Comparison of ENCODE assay signal across 26 mouse cellular contexts in genomic region chr17:80880325-80880724, GRCm38 (mm10).
DNase-seq lines count a peak whose midpoint lies in the region; ATAC-seq and TF ChIP-seq lines count a peak whose summit lies in the region.
"Had no signal": no experiment of that assay in that cellular context is flagged by ENCODE, and none has a peak within 500 bp of the region (broad histone marks: within the 10 kb centered on the region; RNA-seq: fewer than 3 reads in every experiment).

No protein-coding gene starts in this region.

- no peak overlapping the region for H3K4me2 ChIP-seq in embryonic facial prominence, embryonic 14.5 days (ENCODE audit: low read depth, low read length)
- no peak overlapping the region for H3K4me2 ChIP-seq in hindbrain, embryonic 14.5 days (replicated peaks)
- H3K4me2 ChIP-seq in intestine, postnatal 0 days (replicated peaks; ENCODE audit: low read depth), result no peak overlapping the region
- H3K4me2 ChIP-seq: embryonic facial prominence, embryonic 12.5 days; embryonic facial prominence, embryonic 15.5 days; forebrain, embryonic 13.5 days; forebrain, embryonic 15.5 days had no signal

- 45% methylated on average over 4 of the region's 4 CpGs for WGBS in embryonic facial prominence, embryonic 14.5 days
- WGBS in embryonic facial prominence, embryonic 10.5 days, result 81% methylated on average over 4 of the region's 4 CpGs
- 86% methylated on average over 4 of the region's 4 CpGs for WGBS in hindbrain, embryonic 14.5 days
- WGBS in intestine, postnatal 0 days, result 75% methylated on average over 4 of the region's 4 CpGs

- no peaks in the 10 kb centered on the region for H3K4me1 ChIP-seq in embryonic facial prominence, embryonic 14.5 days (ENCODE audit: control insufficient read depth, insufficient read depth, low read length)
- 0 out of 2 replicates have a peak, but pooled peaks cover 4% of the 10 kb centered on the region for H3K4me1 ChIP-seq in embryonic facial prominence, embryonic 10.5 days
- H3K4me1 ChIP-seq in embryonic fibroblast, embryonic 13.5 days (ENCODE audit: control insufficient read depth, insufficient read depth, low read length), result peaks cover 3% of the 10 kb centered on the region
- H3K4me1 ChIP-seq in hindbrain, embryonic 14.5 days (replicated peaks; ENCODE audit: control insufficient read depth, insufficient read depth, low read length), result no peaks in the 10 kb centered on the region
- H3K4me1 ChIP-seq in intestine, postnatal 0 days (replicated peaks; ENCODE audit: control insufficient read depth, insufficient read depth, low read length), result no peaks in the 10 kb centered on the region
- H3K4me1 ChIP-seq: embryonic facial prominence, embryonic 12.5 days had no signal

- H3K9me3 ChIP-seq in embryonic facial prominence, embryonic 14.5 days (ENCODE audit: control insufficient read depth, low read length), result no peaks in the 10 kb centered on the region
- H3K9me3 ChIP-seq in embryonic facial prominence, embryonic 10.5 days, result no peaks in the 10 kb centered on the region
- H3K9me3 ChIP-seq in hindbrain, embryonic 14.5 days (ENCODE audit: control insufficient read depth, low read length), result no peaks in the 10 kb centered on the region
- H3K9me3 ChIP-seq in intestine, postnatal 0 days (ENCODE audit: control insufficient read depth), result no peaks in the 10 kb centered on the region
- H3K9me3 ChIP-seq: embryonic facial prominence, embryonic 12.5 days; embryonic facial prominence, embryonic 15.5 days; forebrain, embryonic 13.5 days; forebrain, embryonic 15.5 days had no signal

- no peak for DNase-seq in embryonic facial prominence, embryonic 14.5 days (ENCODE audit: low spot score)
- DNase-seq in embryonic facial prominence, embryonic 10.5 days (ENCODE audit: low spot score), result no peak
- DNase-seq in hindbrain, embryonic 14.5 days (ENCODE audit: low spot score), result no peak
- DNase-seq: adrenal gland, adult 8-10 months; adrenal gland, postnatal 14 days; adrenal gland, postnatal 36 days; B cell, adult 2 months; cerebellum, adult 11-12 months; cerebellum, adult 2 months; cerebellum, adult 9-10 months; cerebellum, postnatal 10 days; cerebellum, postnatal 36 days; embryo, embryonic 11 days; forebrain, postnatal 0 days had no signal

- H3K27ac ChIP-seq in embryonic facial prominence, embryonic 14.5 days (replicated peaks; ENCODE audit: low read depth, low read length), result no peak overlapping the region
- no peak overlapping the region for H3K27ac ChIP-seq in embryonic facial prominence, embryonic 10.5 days (replicated peaks)
- H3K27ac ChIP-seq in embryonic fibroblast, embryonic 13.5 days (ENCODE audit: insufficient read depth, low read length), result peak overlapping the region; percentile 8; the same call in 1 of the 2 replicates
- no peak overlapping the region for H3K27ac ChIP-seq in hindbrain, embryonic 14.5 days
- H3K27ac ChIP-seq in intestine, postnatal 0 days (ENCODE audit: low read depth, low read length), result no peak overlapping the region
- H3K27ac ChIP-seq: embryonic facial prominence, embryonic 12.5 days; embryonic facial prominence, embryonic 15.5 days; forebrain, embryonic 13.5 days; forebrain, embryonic 15.5 days had no signal

- no peak for TF ChIP-seq POLR2A in embryonic fibroblast, embryonic 13.5 days (IDR thresholded peaks at IDR 0.05; ENCODE audit: low read depth, low read length)

- H3K9ac ChIP-seq in embryonic facial prominence, embryonic 14.5 days (ENCODE audit: low read depth, low read length), result peak overlapping the region; percentile 25
- no peak overlapping the region for H3K9ac ChIP-seq in hindbrain, embryonic 14.5 days
- no peak overlapping the region for H3K9ac ChIP-seq in intestine, postnatal 0 days (ENCODE audit: low read depth, low read length)
- H3K9ac ChIP-seq: embryonic facial prominence, embryonic 12.5 days; embryonic facial prominence, embryonic 15.5 days; forebrain, embryonic 13.5 days; forebrain, embryonic 15.5 days; forebrain, postnatal 0 days had no signal

- no peaks in the 10 kb centered on the region for H3K36me3 ChIP-seq in embryonic facial prominence, embryonic 14.5 days (ENCODE audit: control insufficient read depth, insufficient read depth, low read length)
- H3K36me3 ChIP-seq in embryonic facial prominence, embryonic 10.5 days (replicated peaks), result no peaks in the 10 kb centered on the region
- H3K36me3 ChIP-seq in hindbrain, embryonic 14.5 days (replicated peaks; ENCODE audit: control insufficient read depth, insufficient read depth), result no peaks in the 10 kb centered on the region
- no peaks in the 10 kb centered on the region for H3K36me3 ChIP-seq in intestine, postnatal 0 days (ENCODE audit: control insufficient read depth, insufficient read depth)
- H3K36me3 ChIP-seq: embryonic facial prominence, embryonic 12.5 days; embryonic facial prominence, embryonic 15.5 days; forebrain, embryonic 15.5 days; G1E had no signal

- H3K27me3 ChIP-seq in embryonic facial prominence, embryonic 14.5 days (replicated peaks; ENCODE audit: control insufficient read depth, insufficient read depth, low read length), result no peaks in the 10 kb centered on the region
- H3K27me3 ChIP-seq in embryonic facial prominence, embryonic 10.5 days (replicated peaks; ENCODE audit: low read depth, poor library complexity, severe bottlenecking), result no peaks in the 10 kb centered on the region
- no peaks in the 10 kb centered on the region for H3K27me3 ChIP-seq in hindbrain, embryonic 14.5 days (ENCODE audit: control insufficient read depth, insufficient read depth, low read length)
- no peaks in the 10 kb centered on the region for H3K27me3 ChIP-seq in intestine, postnatal 0 days (replicated peaks; ENCODE audit: control insufficient read depth, insufficient read depth, low read length)
- H3K27me3 ChIP-seq: CH12.LX; embryonic facial prominence, embryonic 12.5 days; embryonic facial prominence, embryonic 15.5 days; forebrain, embryonic 13.5 days; forebrain, embryonic 15.5 days; Patski had no signal

- no peak for ATAC-seq in embryonic facial prominence, embryonic 14.5 days (ENCODE audit: low read depth)
- ATAC-seq in megakaryocyte, adult 5-6 weeks (ENCODE audit: poor library complexity, severe bottlenecking), result peak; percentile 64; the same call in 1 of the 2 replicates
- ATAC-seq in hindbrain, embryonic 14.5 days (ENCODE audit: low FRiP score), result no peak
- ATAC-seq in intestine, postnatal 0 days, result no peak
- ATAC-seq: activated CD4-positive, CD25-positive, alpha-beta regulatory T cell, adult 4 months; CD4-positive, CD25-positive, alpha-beta regulatory T cell, adult 4 months; forebrain, embryonic 13.5 days; forebrain, embryonic 15.5 days; forebrain, postnatal 0 days; Patski had no signal

- no peak for TF ChIP-seq CTCF in embryonic fibroblast, embryonic 13.5 days (IDR thresholded peaks at IDR 0.05; ENCODE audit: borderline replicate concordance, insufficient read depth, low read length)
- no peak for TF ChIP-seq CTCF in intestine, postnatal 0 days (IDR thresholded peaks at IDR 0.05; ENCODE audit: low read depth)

- no peak overlapping the region for H3K4me3 ChIP-seq in embryonic facial prominence, embryonic 14.5 days (ENCODE audit: low read depth, low read length)
- no peak overlapping the region for H3K4me3 ChIP-seq in embryonic facial prominence, embryonic 10.5 days
- no peak overlapping the region for H3K4me3 ChIP-seq in embryonic fibroblast, embryonic 13.5 days (ENCODE audit: insufficient read depth, low read length)
- H3K4me3 ChIP-seq in hindbrain, embryonic 14.5 days (replicated peaks; ENCODE audit: low read length), result no peak overlapping the region
- H3K4me3 ChIP-seq in intestine, postnatal 0 days (ENCODE audit: low read depth, low read length), result no peak overlapping the region
- H3K4me3 ChIP-seq: embryonic facial prominence, embryonic 12.5 days; embryonic facial prominence, embryonic 15.5 days; forebrain, embryonic 13.5 days; forebrain, embryonic 15.5 days had no signal
